Mouse (Mus musculus) heart, adult 2 months (tissue): ENCODE measurements around the gene Psmc3ip.

Experiments
- CTCF ChIP-seq: fragments of 200-600 bp; IDR thresholded peaks from 2 replicates; pipeline ENCODE4 v1.8.1; 2022; ENCODE audit warnings: antibody characterized with exemption, mild to moderate bottlenecking, moderate library complexity
- POLR2A ChIP-seq: fragments of 200-500 bp; IDR thresholded peaks from 2 replicates; pipeline ENCODE4 v1.6.1; 2011; ENCODE audit warnings: mild to moderate bottlenecking, low read depth, low read length, control low read depth; ENCODE audit not compliant: insufficient read depth

DNA sequence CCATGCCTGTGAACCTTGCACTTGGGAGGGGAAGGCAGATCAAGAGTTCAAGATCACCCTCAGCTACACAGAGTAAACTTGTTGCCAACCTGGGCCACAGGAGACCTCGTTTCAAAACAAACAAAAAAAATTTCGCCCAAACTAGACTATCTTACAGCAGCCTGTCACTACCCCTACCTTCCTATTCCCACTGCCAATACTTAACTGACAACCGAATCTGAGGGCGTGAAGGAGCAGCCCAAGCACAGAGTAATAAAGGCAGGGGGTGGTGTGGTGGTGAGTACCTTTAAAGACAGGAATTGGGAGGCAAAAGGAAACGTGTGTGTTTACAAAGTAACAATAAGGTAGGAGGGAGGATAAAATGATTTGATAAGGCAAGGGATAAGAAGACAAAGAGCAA, 15.5 kb upstream of the Psmc3ip start:
- no peak for TF ChIP-seq CTCF
- TF ChIP-seq POLR2A = no peak
